Mouse (Mus musculus) bone marrow, adult 2 months (tissue): Measurements from ENCODE around the gene Sf3b3.

Source experiments
- CTCF ChIP-seq: fragments of 200-500 bp; IDR thresholded peaks from 2 replicates; pipeline ENCODE4 v1.5.1; 2011; ENCODE audit warnings: low read length, control low read depth; ENCODE audit not compliant: control insufficient read depth, insufficient read depth
- POLR2A ChIP-seq: fragments of 200-500 bp; IDR thresholded peaks from 2 replicates; pipeline ENCODE4 v1.6.1; 2011; ENCODE audit warnings: low read depth, mild to moderate bottlenecking, control low read depth, low read length, borderline replicate concordance; ENCODE audit not compliant: control insufficient read depth

DNA sequence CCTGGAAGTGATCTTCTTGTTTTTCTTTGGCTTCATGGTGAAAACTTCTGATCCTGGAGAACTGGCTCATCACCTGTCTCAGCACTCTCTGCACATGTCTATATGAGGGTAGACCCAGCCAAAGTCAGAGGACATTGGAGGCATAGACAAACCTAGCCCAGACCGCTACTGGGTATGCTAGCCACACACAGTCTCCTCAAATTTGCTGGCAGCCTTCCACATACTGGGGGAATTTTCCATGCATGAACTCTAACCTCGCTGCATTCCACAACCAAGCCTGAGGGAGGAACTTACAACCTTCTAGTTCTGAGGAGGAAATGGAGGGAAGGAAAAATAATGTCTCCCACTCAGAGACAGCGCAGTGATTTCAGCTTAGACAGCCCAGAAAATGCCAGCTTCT, 72.5 kb downstream of the Sf3b3 start:
- TF ChIP-seq CTCF (no peak), POLR2A (no peak)
